Mouse (Mus musculus) cerebral cortex, adult 2 months (tissue): ENCODE measurements around the gene Apobr.

Source experiments
- WGBS: fragments of 180-500 bp; shearing (Covaris S2); methylation state at CpG from one replicate; pipeline ENCODE4 v1.1.7; 2018; 5-methylcytosine and 5-hydroxymethylcytosine counted together

Gene Apobr

GRCm38 (mm10) chr7:126598919-126599318 lies 14.2 kb downstream of the Apobr start:
- 84% methylated on average over 6 of the region's 6 CpGs for WGBS

GRCm38 (mm10) chr7:126601896-126602295 lies 17.2 kb downstream of the Apobr start:
- WGBS = 35% methylated on average over 5 of the region's 5 CpGs

- WGBS = 85% methylated on average over 3 of the region's 3 CpGs
These were observed 17.9 kb downstream of the Apobr start for GRCm38 (mm10) chr7:126602650-126603049.

- 75% methylated on average over 5 of the region's 5 CpGs for WGBS
These were observed 21.9 kb downstream of the Apobr start for GRCm38 (mm10) chr7:126606611-126607010.

GRCm38 (mm10) chr7:126607064-126607463 lies 22.3 kb downstream of the Apobr start:
- 61% methylated on average over 3 of the region's 3 CpGs for WGBS

GRCm38 (mm10) chr7:126607796-126608195 lies 23.1 kb downstream of the Apobr start:
- WGBS = 94% methylated on average over 5 of the region's 5 CpGs

- WGBS = 83% methylated on average over 3 of the region's 3 CpGs
These were observed 28.0 kb downstream of the Apobr start for GRCm38 (mm10) chr7:126612736-126613135.

GRCm38 (mm10) chr7:126616707-126617106 lies 32.0 kb downstream of the Apobr start:
- 66% methylated on average over 3 of the region's 3 CpGs for WGBS

- 82% methylated on average over 10 of the region's 10 CpGs for WGBS
These were observed 35.0 kb downstream of the Apobr start for GRCm38 (mm10) chr7:126619559-126620275.

GRCm38 (mm10) chr7:126621452-126622359 lies 37.0 kb downstream of the Apobr start:
- 89% methylated on average over 9 of the region's 9 CpGs for whole genome bisulfite sequencing

- 90% methylated on average over 1 of the region's 1 CpGs for WGBS
These were observed 38.6 kb downstream of the Apobr start for GRCm38 (mm10) chr7:126623381-126623780.

GRCm38 (mm10) chr7:126624774-126625173 lies 40.0 kb downstream of the Apobr start:
- WGBS = 75% methylated on average over 16 of the region's 16 CpGs

- WGBS = 39% methylated on average over 6 of the region's 6 CpGs
These were observed 40.6 kb downstream of the Apobr start for GRCm38 (mm10) chr7:126625369-126625768.

- 93% methylated on average over 3 of the region's 3 CpGs for WGBS
These were observed 41.3 kb downstream of the Apobr start for GRCm38 (mm10) chr7:126625807-126626600.

- 65% methylated on average over 6 of the region's 6 CpGs for WGBS
These were observed 43.4 kb downstream of the Apobr start for GRCm38 (mm10) chr7:126628111-126628510.

GRCm38 (mm10) chr7:126629915-126630314 lies 45.2 kb downstream of the Apobr start:
- 50% methylated on average over 3 of the region's 3 CpGs for WGBS

GRCm38 (mm10) chr7:126630824-126631518 lies 46.2 kb downstream of the Apobr start, which contains the start of gene Nupr1:
TSS of gene Nupr1 (minus strand) at chr7:126630861.
- WGBS = 97% methylated on average over 4 of the region's 4 CpGs

- WGBS = 95% methylated on average over 2 of the region's 2 CpGs
These were observed 47.7 kb downstream of the Apobr start for GRCm38 (mm10) chr7:126632478-126632877.

GRCm38 (mm10) chr7:126636733-126637520 lies 52.2 kb downstream of the Apobr start:
- 32% methylated on average over 4 of the region's 4 CpGs for WGBS
